Mouse (Mus musculus) neural tube, embryonic 13.5 days (tissue): Measurements from ENCODE around the gene Abcc12. TPM values are rescaled to one million over a fixed set of nuclear protein-coding genes. Genes with fewer than 3 reads are reported as not detected.

ENCODE experiments used
- ATAC-seq: fragments of 200-750 bp; cut with Nextera tagmentation; 2 replicates; pipeline ENCODE4 v1.8.0; 2017; ENCODE audit warnings: low read depth, mild to moderate bottlenecking, moderate TSS enrichment, moderate library complexity
- H3K27ac ChIP-seq: fragments of 300-500 bp; sonication (generic); replicated peaks from 2 replicates; pipeline ENCODE4 v1.5.1; 2015; ENCODE audit warnings: moderate library complexity, mild to moderate bottlenecking, inconsistent platforms
- H3K27me3 ChIP-seq: fragments of 300-500 bp; sonication (generic); 2 replicates; pipeline ENCODE4 v1.6.1; 2015; ENCODE audit warnings: mild to moderate bottlenecking, inconsistent platforms
- H3K36me3 ChIP-seq: fragments of 300-500 bp; sonication (generic); 2 replicates; pipeline ENCODE4 v1.6.1; 2015; ENCODE audit warnings: mild to moderate bottlenecking, inconsistent platforms
- H3K4me1 ChIP-seq: fragments of 300-500 bp; sonication (generic); replicated peaks from 2 replicates; pipeline ENCODE4 v1.6.1; 2015; ENCODE audit warnings: inconsistent platforms
- H3K4me2 ChIP-seq: fragments of 300-500 bp; sonication (generic); 2 replicates; pipeline ENCODE4 v1.6.1; 2015; ENCODE audit warnings: inconsistent platforms, mild to moderate bottlenecking, moderate library complexity
- H3K4me3 ChIP-seq: fragments of 300-500 bp; sonication (generic); 2 replicates; pipeline ENCODE4 v1.5.1; 2015; ENCODE audit warnings: mild to moderate bottlenecking, inconsistent platforms
- H3K9ac ChIP-seq: fragments of 300-500 bp; sonication (generic); 2 replicates; pipeline ENCODE4 v1.6.1; 2015; ENCODE audit warnings: moderate library complexity, mild to moderate bottlenecking, inconsistent platforms
- H3K9me3 ChIP-seq: fragments of 300-500 bp; sonication (generic); 2 replicates; pipeline ENCODE4 v1.6.1; 2016; ENCODE audit warnings: inconsistent platforms
- WGBS: fragments of 180-500 bp; shearing (Covaris S2); methylation state at CpG from one replicate; pipeline ENCODE4 v1.1.7; 2015; 5-methylcytosine and 5-hydroxymethylcytosine counted together
- polyA plus RNA-seq: library from polyadenylated mRNA; unstranded; fragments of >200 nt; fragmentation: Nextera tagmentation; extraction: Ambion mirVana; gene quantifications from 2 replicates; pipeline ENCODE4 v1.2.1, GENCODE M21; 2015

The Abcc12 gene
- 0.11 and 0.12 TPM in 2 replicates for polyA plus RNA-seq

- no peak within 1 kb of the TSS for H3K27ac ChIP-seq
- H3K36me3 ChIP-seq = no peaks in the 10 kb centered on the region
- ATAC-seq = no peak
- H3K27me3 ChIP-seq = no peaks in the 10 kb centered on the region
- no peak within 1 kb of the TSS for H3K9ac ChIP-seq
- no peaks in the 10 kb centered on the region for H3K9me3 ChIP-seq
- H3K4me2 ChIP-seq = no peak within 1 kb of the TSS
- no peaks in the 10 kb centered on the region for H3K4me1 ChIP-seq
- H3K4me3 ChIP-seq = no peak within 1 kb of the TSS
Observed at GRCm38 (mm10) chr8:86580458-86580857, at the start of gene Abcc12. TSS of gene Abcc12 (minus strand) at chr8:86580686.

DNA sequence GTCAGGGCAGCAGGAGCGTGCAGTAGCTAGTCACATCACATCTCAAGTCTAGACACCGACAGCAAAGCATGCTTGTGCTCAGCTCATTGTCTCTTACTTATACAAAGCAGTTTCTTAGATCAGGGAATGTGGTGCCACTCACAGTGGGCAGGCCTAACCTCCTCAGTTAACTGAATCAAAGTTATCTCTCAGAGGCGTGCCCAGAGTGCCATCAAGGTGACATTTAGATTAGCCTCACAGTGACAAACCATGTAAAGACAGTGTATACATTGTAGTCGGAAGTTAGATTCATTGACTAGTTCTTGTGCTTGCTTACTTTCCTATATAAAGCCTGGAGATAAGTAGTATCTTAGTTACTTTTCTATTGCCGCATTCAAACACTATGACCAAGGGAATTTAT is 49.7 kb upstream of the Abcc12 start:
- no peak overlapping the region for H3K27ac ChIP-seq
- peaks cover 14% of the 10 kb centered on the region for H3K4me1 ChIP-seq
- no peak overlapping the region for H3K4me3 ChIP-seq
- H3K9ac ChIP-seq = no peak overlapping the region
- WGBS = 91% methylated on average over 5 of the region's 5 CpGs
- H3K36me3 ChIP-seq = peaks cover 20% of the 10 kb centered on the region
- no peaks in the 10 kb centered on the region for H3K9me3 ChIP-seq
- no peak for ATAC-seq
- no peak overlapping the region for H3K4me2 ChIP-seq
- H3K27me3 ChIP-seq = no peaks in the 10 kb centered on the region

GRCm38 (mm10) chr8:86624915-86625314 is 44.4 kb upstream of the Abcc12 start:
- no peak overlapping the region for H3K27ac ChIP-seq
- WGBS = 56% methylated on average over 7 of the region's 7 CpGs
- H3K9ac ChIP-seq = peak overlapping the region; percentile 89
- H3K27me3 ChIP-seq = no peaks in the 10 kb centered on the region
- H3K4me3 ChIP-seq = peak overlapping the region; percentile 94
- ATAC-seq = no peak
- H3K9me3 ChIP-seq = no peaks in the 10 kb centered on the region
- peaks cover 23% of the 10 kb centered on the region for H3K4me1 ChIP-seq
- H3K36me3 ChIP-seq = no peaks in the 10 kb centered on the region
- H3K4me2 ChIP-seq = peak overlapping the region; percentile 83

DNA sequence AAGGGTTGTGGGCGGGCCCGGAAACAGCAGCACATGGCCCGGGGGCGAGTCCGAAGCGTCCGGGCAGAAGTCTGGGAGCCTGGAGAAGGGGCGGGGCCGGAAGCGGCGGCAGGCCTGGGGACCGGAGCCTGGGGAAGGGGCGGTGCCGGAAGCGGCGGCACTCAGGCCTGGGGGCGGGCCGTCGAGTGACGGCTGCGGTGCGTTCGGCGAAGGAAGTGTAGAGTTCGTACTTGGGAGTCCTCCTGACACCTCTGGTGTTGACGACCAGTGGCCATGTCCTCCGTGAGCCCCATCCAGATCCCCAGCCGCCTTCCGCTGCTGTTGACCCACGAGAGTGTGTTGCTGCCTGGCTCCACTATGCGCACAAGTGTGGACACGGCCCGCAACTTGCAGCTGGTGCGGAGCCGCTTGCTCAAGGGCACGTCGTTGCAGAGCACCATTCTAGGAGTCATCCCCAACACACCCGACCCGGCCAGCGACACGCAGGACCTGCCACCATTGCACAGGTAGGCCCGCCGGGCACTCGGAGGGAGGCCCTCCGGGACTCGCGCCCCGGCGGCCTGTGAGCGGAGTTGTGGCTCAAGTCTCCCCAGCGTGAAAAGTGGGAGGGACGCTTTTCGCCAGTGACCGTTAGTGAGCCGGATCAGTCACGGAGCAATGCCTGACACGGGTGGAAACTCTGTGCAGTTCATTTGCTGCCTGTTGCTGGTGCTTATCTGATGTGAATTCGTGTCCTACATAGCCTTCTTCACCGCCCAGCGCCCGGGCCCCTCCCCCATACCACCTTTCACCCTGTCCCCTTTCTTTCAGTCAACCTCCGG is 43.6 kb upstream of the Abcc12 start, which contains the start of gene Lonp2:
Lonp2 (plus strand) TSS at position 133 of the 821 bp plus-strand sequence.
- H3K27me3 ChIP-seq = no peaks in the 10 kb centered on the region
- WGBS = under 1% methylated on average over 58 of the region's 62 CpGs
- H3K4me1 ChIP-seq = peaks cover 23% of the 10 kb centered on the region
- H3K27ac ChIP-seq = peak within 1 kb of the TSS; percentile 91
- H3K4me2 ChIP-seq = peak within 1 kb of the TSS; percentile 83
- ATAC-seq = peak; percentile 99
- H3K9ac ChIP-seq = peak within 1 kb of the TSS; percentile 89
- H3K4me3 ChIP-seq = peak within 1 kb of the TSS; percentile 94
- no peaks in the 10 kb centered on the region for H3K36me3 ChIP-seq
- no peaks in the 10 kb centered on the region for H3K9me3 ChIP-seq

DNA sequence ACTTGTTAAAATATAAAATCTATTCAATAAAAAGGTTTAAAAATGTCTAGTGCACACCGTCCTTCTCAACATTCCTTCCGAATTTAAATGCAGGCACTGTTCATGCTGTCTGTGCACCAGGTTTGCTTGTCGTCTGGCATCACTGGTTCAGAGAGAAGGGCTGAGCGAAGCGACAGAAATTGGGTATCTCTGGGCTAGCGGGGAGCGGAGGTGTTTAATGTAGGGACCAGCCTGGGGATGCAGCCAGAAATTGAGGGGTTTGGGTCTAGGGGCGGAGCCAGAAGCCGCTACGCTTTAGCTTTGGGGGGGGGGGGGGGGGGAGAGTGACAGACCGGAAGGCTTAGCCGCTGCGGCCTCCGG is 43.0 kb upstream of the Abcc12 start:
- H3K27ac ChIP-seq = peak overlapping the region; percentile 91
- no peaks in the 10 kb centered on the region for H3K36me3 ChIP-seq
- peak overlapping the region; percentile 94 for H3K4me3 ChIP-seq
- no peak for ATAC-seq
- H3K9ac ChIP-seq = peak overlapping the region; percentile 89
- WGBS = 1% methylated on average over 14 of the region's 14 CpGs
- H3K4me1 ChIP-seq = peaks cover 23% of the 10 kb centered on the region
- no peaks in the 10 kb centered on the region for H3K9me3 ChIP-seq
- peak overlapping the region; percentile 83 for H3K4me2 ChIP-seq
- H3K27me3 ChIP-seq = no peaks in the 10 kb centered on the region

DNA sequence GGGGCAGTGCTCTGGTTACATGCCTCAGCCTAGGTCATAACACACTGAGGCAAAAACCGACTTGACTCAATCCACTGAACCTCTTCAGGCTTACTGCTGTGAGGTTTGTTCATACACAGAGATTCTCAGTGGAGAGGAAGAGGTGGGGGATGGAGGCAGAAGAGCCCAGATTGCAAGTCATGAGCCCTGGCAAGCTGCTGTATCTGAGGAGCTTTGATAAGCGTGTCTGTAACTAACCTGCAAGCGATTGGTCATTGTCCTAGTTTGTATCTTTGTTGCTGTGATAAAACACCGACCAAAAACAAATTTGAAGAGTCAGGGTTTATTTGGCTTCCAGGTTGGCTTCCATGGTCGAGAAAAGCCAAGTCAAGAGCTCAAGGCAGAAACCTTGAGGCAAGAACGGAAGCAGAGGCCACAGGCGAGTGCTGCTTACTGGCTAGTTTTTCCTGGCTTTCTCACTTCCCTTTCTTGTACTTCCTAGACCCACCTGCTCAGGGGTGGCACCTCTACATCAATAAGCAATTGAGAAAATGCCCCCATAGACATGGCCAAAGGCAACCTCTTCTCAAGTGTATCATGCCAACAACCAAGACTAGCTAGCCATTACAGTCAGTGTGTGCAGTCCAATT is 37.4 kb upstream of the Abcc12 start:
- H3K4me3 ChIP-seq = no peak overlapping the region
- no peak for ATAC-seq
- no peaks in the 10 kb centered on the region for H3K9me3 ChIP-seq
- no peaks in the 10 kb centered on the region for H3K27me3 ChIP-seq
- no peak overlapping the region for H3K27ac ChIP-seq
- no peaks in the 10 kb centered on the region for H3K4me1 ChIP-seq
- no peak overlapping the region for H3K9ac ChIP-seq
- WGBS = 74% methylated on average over 7 of the region's 7 CpGs
- H3K36me3 ChIP-seq = no peaks in the 10 kb centered on the region
- no peak overlapping the region for H3K4me2 ChIP-seq

- 86% methylated on average over 6 of the region's 6 CpGs for WGBS
- Histone ChIP-seq H3K4me1 (no peaks in the 10 kb centered on the region), H3K4me3 (no peak overlapping the region), H3K27ac (no peak overlapping the region), H3K27me3 (no peaks in the 10 kb centered on the region), H3K9ac (no peak overlapping the region), H3K4me2 (no peak overlapping the region), H3K9me3 (no peaks in the 10 kb centered on the region), H3K36me3 (no peaks in the 10 kb centered on the region)
- no peak for ATAC-seq
Observed at GRCm38 (mm10) chr8:86615095-86615769, 34.7 kb upstream of the Abcc12 start.

- Histone ChIP-seq H3K4me3 (no peak overlapping the region), H3K9ac (no peak overlapping the region), H3K27me3 (no peaks in the 10 kb centered on the region), H3K27ac (no peak overlapping the region), H3K4me2 (no peak overlapping the region), H3K9me3 (no peaks in the 10 kb centered on the region), H3K36me3 (no peaks in the 10 kb centered on the region), H3K4me1 (no peaks in the 10 kb centered on the region)
- no peak for ATAC-seq
- WGBS = 70% methylated on average over 2 of the region's 2 CpGs
Observed at GRCm38 (mm10) chr8:86613798-86614197, 33.3 kb upstream of the Abcc12 start.

DNA sequence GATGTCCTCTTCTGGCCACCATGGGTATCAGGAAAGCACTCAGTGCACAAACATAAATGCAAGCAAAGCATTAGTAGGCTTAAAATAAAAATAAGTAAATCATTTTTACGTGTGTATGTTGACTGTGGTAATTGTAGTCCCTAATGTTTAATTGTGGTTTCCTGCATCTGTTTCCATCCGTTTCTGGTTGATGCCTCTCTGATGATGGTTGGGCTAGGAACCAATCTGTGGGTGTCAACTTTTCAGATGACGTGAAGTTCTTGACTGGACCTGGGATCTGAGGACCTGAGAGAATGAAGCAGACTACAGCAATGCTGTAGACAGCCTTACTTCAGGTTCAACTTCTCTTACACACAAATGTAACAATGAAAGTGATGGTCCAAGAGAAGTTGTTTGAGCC is 24.2 kb upstream of the Abcc12 start:
- Histone ChIP-seq H3K9me3 (no peaks in the 10 kb centered on the region), H3K4me2 (no peak overlapping the region), H3K4me1 (no peaks in the 10 kb centered on the region), H3K4me3 (no peak overlapping the region), H3K9ac (no peak overlapping the region), H3K27ac (no peak overlapping the region), H3K36me3 (no peaks in the 10 kb centered on the region), H3K27me3 (no peaks in the 10 kb centered on the region)
- no peak for ATAC-seq
- 76% methylated on average over 3 of the region's 3 CpGs for WGBS

DNA sequence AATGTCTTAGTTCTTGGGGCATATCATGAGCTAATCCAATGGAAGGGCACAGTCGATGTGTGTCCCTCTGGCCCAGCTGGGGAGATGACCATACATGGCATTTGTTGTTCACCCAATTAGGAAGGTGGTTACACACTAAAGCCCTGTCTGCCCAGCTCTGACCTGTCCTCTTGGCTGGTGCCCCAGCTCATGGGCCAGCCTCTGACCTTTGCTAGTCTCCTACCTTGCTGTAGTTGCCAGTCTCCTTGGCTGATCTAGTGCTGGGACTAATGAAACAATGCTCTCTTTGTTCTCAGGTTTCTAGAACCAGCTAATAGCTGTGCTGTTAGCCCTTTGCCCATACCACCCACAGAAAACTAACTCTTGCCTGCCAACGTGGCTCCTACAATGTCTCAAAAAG is 22.7 kb upstream of the Abcc12 start:
- no peak for ATAC-seq
- WGBS = 63% methylated on average over 2 of the region's 2 CpGs

GRCm38 (mm10) chr8:86600311-86600710 is 19.8 kb upstream of the Abcc12 start:
- Histone ChIP-seq H3K27ac (no peak overlapping the region), H3K9ac (no peak overlapping the region), H3K4me1 (no peaks in the 10 kb centered on the region), H3K9me3 (no peaks in the 10 kb centered on the region), H3K4me2 (no peak overlapping the region), H3K36me3 (no peaks in the 10 kb centered on the region), H3K4me3 (no peak overlapping the region), H3K27me3 (no peaks in the 10 kb centered on the region)
- ATAC-seq = no peak
- WGBS = 88% methylated on average over 3 of the region's 3 CpGs

More for the DNA sequence above, 22.7 kb upstream of the Abcc12 start:
- Histone ChIP-seq H3K4me1 (no peaks in the 10 kb centered on the region), H3K9ac (no peak overlapping the region), H3K4me3 (no peak overlapping the region), H3K9me3 (no peaks in the 10 kb centered on the region), H3K36me3 (no peaks in the 10 kb centered on the region), H3K27ac (no peak overlapping the region), H3K27me3 (no peaks in the 10 kb centered on the region), H3K4me2 (no peak overlapping the region)

DNA sequence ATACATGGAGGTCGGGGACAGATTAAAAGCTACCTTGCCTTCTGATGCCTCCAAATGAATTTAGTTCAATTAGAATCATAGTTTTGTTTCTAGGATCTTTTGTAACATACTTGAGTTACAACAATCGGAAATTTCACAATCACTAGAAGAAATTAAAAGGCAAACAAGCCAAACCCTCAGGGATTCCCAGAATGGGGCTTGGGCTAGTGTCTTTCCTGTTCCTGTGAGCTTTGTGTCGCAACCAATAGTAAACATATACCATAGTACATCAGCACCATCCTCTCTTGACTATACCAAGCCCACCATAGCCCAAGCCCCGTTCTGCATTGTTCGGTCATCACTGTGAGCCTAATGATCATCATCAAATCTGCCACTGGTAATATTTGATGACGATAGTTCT is 18.8 kb upstream of the Abcc12 start:
- Histone ChIP-seq H3K9me3 (no peaks in the 10 kb centered on the region), H3K36me3 (no peaks in the 10 kb centered on the region), H3K4me2 (no peak overlapping the region), H3K4me1 (no peaks in the 10 kb centered on the region), H3K9ac (no peak overlapping the region), H3K4me3 (no peak overlapping the region), H3K27ac (no peak overlapping the region), H3K27me3 (no peaks in the 10 kb centered on the region)
- 94% methylated on average over 6 of the region's 6 CpGs for WGBS
- ATAC-seq = no peak
